ENCODE assay signal across 9 mouse cellular contexts in genomic region chr7:99268506-99268900, GRCm38 (mm10). TPM values are rescaled to one million over a fixed set of nuclear protein-coding genes. Genes with fewer than 3 reads are reported as not detected.
DNase-seq lines count a peak whose midpoint lies in the region; ATAC-seq and TF ChIP-seq lines count a peak whose summit lies in the region.
"Had no signal": no experiment of that assay in that cellular context is flagged by ENCODE, and none has a peak within 500 bp of the region (broad histone marks: within the 10 kb centered on the region; RNA-seq: fewer than 3 reads in every experiment).

No protein-coding gene starts in this region.

- H3K4me2 ChIP-seq in lung, embryonic 14.5 days, result peak overlapping the region; percentile 77
- peak overlapping the region; percentile 82 for H3K4me2 ChIP-seq in embryonic facial prominence, embryonic 14.5 days (ENCODE audit: low read depth, low read length)
- peak overlapping the region; percentile 72 for H3K4me2 ChIP-seq in intestine, embryonic 16.5 days (ENCODE audit: low read depth, low read length)
- peak overlapping the region; percentile 98 for H3K4me2 ChIP-seq in neural tube, embryonic 13.5 days

- H3K36me3 ChIP-seq in lung, embryonic 14.5 days (ENCODE audit: insufficient read depth), result no peaks in the 10 kb centered on the region
- H3K36me3 ChIP-seq in embryonic facial prominence, embryonic 14.5 days (ENCODE audit: control insufficient read depth, insufficient read depth, low read length), result no peaks in the 10 kb centered on the region
- no peaks in the 10 kb centered on the region for H3K36me3 ChIP-seq in intestine, embryonic 16.5 days (ENCODE audit: control insufficient read depth, insufficient read depth, low read length)
- H3K36me3 ChIP-seq in neural tube, embryonic 13.5 days, result no peaks in the 10 kb centered on the region

- peak; percentile 59; the same call in 1 of the 2 replicates for ATAC-seq in lung, embryonic 14.5 days (ENCODE audit: insufficient read depth)
- peak; percentile 23; the same call in 1 of the 2 replicates for ATAC-seq in embryonic facial prominence, embryonic 14.5 days (ENCODE audit: low read depth)
- ATAC-seq in intestine, embryonic 16.5 days, result peak; percentile 24
- ATAC-seq in neural tube, embryonic 13.5 days (ENCODE audit: low read depth), result peak; percentile 17

- no peaks in the 10 kb centered on the region for H3K9me3 ChIP-seq in lung, embryonic 14.5 days (ENCODE audit: low read depth, low read length)
- H3K9me3 ChIP-seq in embryonic facial prominence, embryonic 14.5 days (ENCODE audit: control insufficient read depth, low read length), result no peaks in the 10 kb centered on the region
- H3K9me3 ChIP-seq in intestine, embryonic 16.5 days (ENCODE audit: control insufficient read depth, low read length), result no peaks in the 10 kb centered on the region
- H3K9me3 ChIP-seq in neural tube, embryonic 13.5 days, result no peaks in the 10 kb centered on the region

- no peak for TF ChIP-seq CTCF in lung, embryonic 14.5 days (IDR thresholded peaks at IDR 0.05; ENCODE audit: low read depth)

- peak overlapping the region; percentile 45 for H3K4me3 ChIP-seq in lung, embryonic 14.5 days (ENCODE audit: low read depth, low read length)
- H3K4me3 ChIP-seq in embryonic facial prominence, embryonic 14.5 days (ENCODE audit: low read depth, low read length), result peak overlapping the region; percentile 53
- peak overlapping the region; percentile 50 for H3K4me3 ChIP-seq in intestine, embryonic 16.5 days (ENCODE audit: low read length)
- H3K4me3 ChIP-seq in neural tube, embryonic 13.5 days, result peak overlapping the region; percentile 90

- no peak overlapping the region for H3K27ac ChIP-seq in lung, embryonic 14.5 days (ENCODE audit: low read depth)
- H3K27ac ChIP-seq in embryonic facial prominence, embryonic 14.5 days (replicated peaks; ENCODE audit: low read depth, low read length), result no peak overlapping the region; the same call in 1 of the 2 replicates
- no peak overlapping the region for H3K27ac ChIP-seq in intestine, embryonic 16.5 days (ENCODE audit: low read length)
- peak overlapping the region; percentile 97 for H3K27ac ChIP-seq in neural tube, embryonic 13.5 days (replicated peaks)

- no peaks in the 10 kb centered on the region for H3K4me1 ChIP-seq in lung, embryonic 14.5 days (ENCODE audit: insufficient read depth)
- no peaks in the 10 kb centered on the region for H3K4me1 ChIP-seq in embryonic facial prominence, embryonic 14.5 days (ENCODE audit: control insufficient read depth, insufficient read depth, low read length)
- peaks cover 24% of the 10 kb centered on the region for H3K4me1 ChIP-seq in intestine, embryonic 16.5 days (ENCODE audit: control insufficient read depth, insufficient read depth, low read length)
- peaks cover 53% of the 10 kb centered on the region for H3K4me1 ChIP-seq in neural tube, embryonic 13.5 days (replicated peaks)

- H3K9ac ChIP-seq in lung, embryonic 14.5 days, result no peak overlapping the region
- peak overlapping the region; percentile 55 for H3K9ac ChIP-seq in embryonic facial prominence, embryonic 14.5 days (ENCODE audit: low read depth, low read length)
- peak overlapping the region; percentile 46 for H3K9ac ChIP-seq in intestine, embryonic 16.5 days (ENCODE audit: low read depth, low read length)
- H3K9ac ChIP-seq in neural tube, embryonic 13.5 days, result peak overlapping the region; percentile 81

- DNase-seq in lung, embryonic 14.5 days, result no peak
- DNase-seq in lung, postnatal 10 days, result no peak
- DNase-seq in embryonic facial prominence, embryonic 14.5 days (ENCODE audit: low spot score), result no peak
- no peak for DNase-seq in cerebellum, adult 8-10 months
- no peak for DNase-seq in spleen, postnatal 14 days (ENCODE audit: low spot score in 2 of 2)
- DNase-seq in gastrocnemius, adult 8-10 months (ENCODE audit: low spot score in 2 of 2), result no peak

- under 1% methylated on average over 29 of the region's 29 CpGs for WGBS in lung, embryonic 14.5 days
- WGBS in embryonic facial prominence, embryonic 14.5 days, result 1% methylated on average over 23 of the region's 29 CpGs
- WGBS in intestine, embryonic 16.5 days, result under 1% methylated on average over 29 of the region's 29 CpGs
- 1% methylated on average over 29 of the region's 29 CpGs for WGBS in neural tube, embryonic 13.5 days

- H3K27me3 ChIP-seq in lung, embryonic 14.5 days (ENCODE audit: insufficient read depth, low read length), result peaks cover 48% of the 10 kb centered on the region
- H3K27me3 ChIP-seq in embryonic facial prominence, embryonic 14.5 days (replicated peaks; ENCODE audit: control insufficient read depth, insufficient read depth, low read length), result peaks cover 61% of the 10 kb centered on the region
- peaks cover 50% of the 10 kb centered on the region for H3K27me3 ChIP-seq in intestine, embryonic 16.5 days (replicated peaks; ENCODE audit: control insufficient read depth, insufficient read depth, low read length)
- H3K27me3 ChIP-seq in neural tube, embryonic 13.5 days, result no peaks in the 10 kb centered on the region

RNA-seq across cellular contexts. Expression of gene Map6, which starts 1.3 kb away (rescaled TPM):
- polyA plus RNA-seq in lung, embryonic 14.5 days (2014; fragmentation: Nextera tagmentation; extraction: Ambion mirVana), result 1.2 and 2.0 TPM in 2 replicates
- 9.6 and 10.2 TPM in 2 replicates for polyA plus RNA-seq in embryonic facial prominence, embryonic 14.5 days (2014; fragmentation: Nextera tagmentation; extraction: Ambion mirVana)
- 3.5 and 4.2 TPM in 2 replicates for polyA plus RNA-seq in intestine, embryonic 16.5 days (2015; fragmentation: Nextera tagmentation; extraction: Ambion mirVana)
- 105 and 111 TPM in 2 replicates for polyA plus RNA-seq in neural tube, embryonic 13.5 days (2015; fragmentation: Nextera tagmentation; extraction: Ambion mirVana)
- 1 to 10 TPM; 1.5 to 2.8 (median 2.1) TPM for total RNA-seq in gastrocnemius, adult 8-10 months (2022)
- total RNA-seq: liver, adult 2 months had no signal

RNA-seq across cellular contexts. Expression of gene Mogat2, which starts 30.1 kb away (rescaled TPM):
- 1.4 and 1.6 TPM in 2 replicates for polyA plus RNA-seq in lung, embryonic 14.5 days (2014; fragmentation: Nextera tagmentation; extraction: Ambion mirVana)
- 2.2 and 2.5 TPM in 2 replicates for polyA plus RNA-seq in embryonic facial prominence, embryonic 14.5 days (2014; fragmentation: Nextera tagmentation; extraction: Ambion mirVana)
- polyA plus RNA-seq in intestine, embryonic 16.5 days (2015; fragmentation: Nextera tagmentation; extraction: Ambion mirVana), result 234 and 306 TPM in 2 replicates
- polyA plus RNA-seq in neural tube, embryonic 13.5 days (2015; fragmentation: Nextera tagmentation; extraction: Ambion mirVana), result 2.1 and 2.8 TPM in 2 replicates
- not detected for total RNA-seq in gastrocnemius, adult 8-10 months (2022)

Comparison
In these comparisons a context has a peak if more than half of its experiments do, and no peak if none do; other contexts are left out.
1. RNA of gene Mogat2, which starts 30.1 kb away (polyA plus RNA-seq): 234 to 306 TPM in intestine, embryonic 16.5 days; 2.1 to 2.8 TPM in neural tube, embryonic 13.5 days, 2.2 to 2.5 TPM in embryonic facial prominence, embryonic 14.5 days and 1.4 to 1.6 TPM in lung, embryonic 14.5 days; every median in the first group is over 10 times any median in the second.
2. Peak in every context shown above with its lines, with median percentiles within 50 percentile points of each other: ATAC-seq, H3K4me2 ChIP-seq and H3K4me3 ChIP-seq.